Mouse (Mus musculus): ENCODE results near the gene Metap2. TPM values are rescaled to one million over a fixed set of nuclear protein-coding genes. Genes with fewer than 3 reads are reported as not detected.

Metap2 gene
- polyA plus RNA-seq, 1 experiment from 2014 or later = 183 TPM

- peak overlapping the region; percentile 93 for H3K4me2 ChIP-seq
- H3K4me3 ChIP-seq = peak overlapping the region; percentile 69
- ATAC-seq (ENCODE audit: insufficient number of reproducible peaks, low FRiP score, low TSS enrichment, low read depth) = peak; percentile 77; the same call in 1 of the 2 replicates
- H3K9ac ChIP-seq = no peak overlapping the region
- H3K27ac ChIP-seq = no peak overlapping the region
- WGBS = under 1% methylated on average over 73 of the region's 75 CpGs
- no peaks in the 10 kb centered on the region for H3K36me3 ChIP-seq
- no peaks in the 10 kb centered on the region for H3K9me3 ChIP-seq
- peaks cover 62% of the 10 kb centered on the region for H3K27me3 ChIP-seq
- H3K4me1 ChIP-seq = peaks cover 22% of the 10 kb centered on the region
Observed at GRCm38 (mm10) chr10:93833699-93834393, 63.0 kb downstream of the Metap2 start.

GRCm38 (mm10) chr10:93833370-93833698, 63.6 kb downstream of the Metap2 start:
- ATAC-seq (ENCODE audit: insufficient number of reproducible peaks, low FRiP score, low TSS enrichment, low read depth) = no peak

GRCm38 (mm10) chr10:93832811-93833210, 64.1 kb downstream of the Metap2 start:
- no peak for ATAC-seq (ENCODE audit: insufficient number of reproducible peaks, low FRiP score, low TSS enrichment, low read depth)
- Histone ChIP-seq H3K9ac (no peak overlapping the region), H3K36me3 (no peaks in the 10 kb centered on the region), H3K4me2 (no peak overlapping the region), H3K4me3 (no peak overlapping the region), H3K4me1 (peaks cover 22% of the 10 kb centered on the region), H3K9me3 (no peaks in the 10 kb centered on the region), H3K27ac (no peak overlapping the region), H3K27me3 (peaks cover 62% of the 10 kb centered on the region)
- 27% methylated on average over 9 of the region's 9 CpGs for WGBS

More at GRCm38 (mm10) chr10:93833370-93833698, 63.6 kb downstream of the Metap2 start:
- H3K27ac ChIP-seq = no peak overlapping the region
- WGBS = 3% methylated on average over 16 of the region's 16 CpGs
- peak overlapping the region; percentile 93 for H3K4me2 ChIP-seq
- H3K9ac ChIP-seq = no peak overlapping the region
- peaks cover 62% of the 10 kb centered on the region for H3K27me3 ChIP-seq
- no peaks in the 10 kb centered on the region for H3K36me3 ChIP-seq
- H3K9me3 ChIP-seq = no peaks in the 10 kb centered on the region
- peak overlapping the region; percentile 69 for H3K4me3 ChIP-seq
- peaks cover 22% of the 10 kb centered on the region for H3K4me1 ChIP-seq

GRCm38 (mm10) chr10:93831730-93832574, 64.9 kb downstream of the Metap2 start:
- H3K4me3 ChIP-seq = peak overlapping the region; percentile 11; the same call in 1 of the 2 replicates
- H3K4me2 ChIP-seq = peak overlapping the region; percentile 19; the same call in 1 of the 2 replicates
- peaks cover 62% of the 10 kb centered on the region for H3K27me3 ChIP-seq
- peaks cover 22% of the 10 kb centered on the region for H3K4me1 ChIP-seq
- no peak for ATAC-seq (ENCODE audit: insufficient number of reproducible peaks, low FRiP score, low TSS enrichment, low read depth)
- H3K36me3 ChIP-seq = no peaks in the 10 kb centered on the region
- no peak overlapping the region for H3K27ac ChIP-seq
- no peaks in the 10 kb centered on the region for H3K9me3 ChIP-seq
- H3K9ac ChIP-seq = no peak overlapping the region
- WGBS = 9% methylated on average over 18 of the region's 18 CpGs

- peak within 1 kb of the TSS; percentile 11; the same call in 1 of the 2 replicates for H3K4me3 ChIP-seq
- H3K9ac ChIP-seq = no peak within 1 kb of the TSS
- no peaks in the 10 kb centered on the region for H3K9me3 ChIP-seq
- H3K36me3 ChIP-seq = no peaks in the 10 kb centered on the region
- peaks cover 22% of the 10 kb centered on the region for H3K4me1 ChIP-seq
- H3K4me2 ChIP-seq = peak within 1 kb of the TSS; percentile 19; the same call in 1 of the 2 replicates
- peaks cover 54% of the 10 kb centered on the region for H3K27me3 ChIP-seq
- H3K27ac ChIP-seq = no peak within 1 kb of the TSS
- whole genome bisulfite sequencing = 12% methylated on average over 22 of the region's 22 CpGs
- no peak for ATAC-seq (ENCODE audit: insufficient number of reproducible peaks, low FRiP score, low TSS enrichment, low read depth)
Observed at GRCm38 (mm10) chr10:93830931-93831729, 65.8 kb downstream of the Metap2 start, which contains the start of gene Usp44. Gene Usp44, plus strand, starts transcription at chr10:93831555.

GRCm38 (mm10) chr10:93829898-93830831, 66.7 kb downstream of the Metap2 start:
- H3K9ac ChIP-seq = no peak overlapping the region
- peaks cover 22% of the 10 kb centered on the region for H3K4me1 ChIP-seq
- 35% methylated on average over 9 of the region's 9 CpGs for WGBS
- no peak for ATAC-seq (ENCODE audit: insufficient number of reproducible peaks, low FRiP score, low TSS enrichment, low read depth)
- peaks cover 48% of the 10 kb centered on the region for H3K27me3 ChIP-seq
- H3K36me3 ChIP-seq = no peaks in the 10 kb centered on the region
- H3K4me2 ChIP-seq = no peak overlapping the region
- H3K9me3 ChIP-seq = no peaks in the 10 kb centered on the region
- no peak overlapping the region for H3K27ac ChIP-seq
- H3K4me3 ChIP-seq = no peak overlapping the region

GRCm38 (mm10) chr10:93818661-93819060, 78.2 kb downstream of the Metap2 start:
- no peaks in the 10 kb centered on the region for H3K9me3 ChIP-seq
- ATAC-seq (ENCODE audit: insufficient number of reproducible peaks, low FRiP score, low TSS enrichment, low read depth) = no peak
- WGBS = 28% methylated on average over 7 of the region's 7 CpGs
- peaks cover 21% of the 10 kb centered on the region; the same call in 1 of the 2 replicates for H3K27me3 ChIP-seq
- H3K36me3 ChIP-seq = no peaks in the 10 kb centered on the region
- no peak overlapping the region for H3K4me2 ChIP-seq
- H3K27ac ChIP-seq = no peak overlapping the region
- H3K4me1 ChIP-seq = peaks cover 2% of the 10 kb centered on the region; the same call in 1 of the 2 replicates
- no peak overlapping the region for H3K4me3 ChIP-seq
- no peak overlapping the region for H3K9ac ChIP-seq

GRCm38 (mm10) chr10:93813755-93814154, 83.1 kb downstream of the Metap2 start:
- 50% methylated on average over 10 of the region's 10 CpGs for WGBS
- ATAC-seq (ENCODE audit: insufficient number of reproducible peaks, low FRiP score, low TSS enrichment, low read depth) = no peak
- Histone ChIP-seq H3K27me3 (peaks cover 10% of the 10 kb centered on the region; the same call in 1 of the 2 replicates), H3K4me1 (peaks cover 2% of the 10 kb centered on the region; the same call in 1 of the 2 replicates), H3K4me3 (no peak overlapping the region), H3K9ac (no peak overlapping the region), H3K36me3 (no peaks in the 10 kb centered on the region), H3K27ac (no peak overlapping the region), H3K9me3 (no peaks in the 10 kb centered on the region), H3K4me2 (no peak overlapping the region)

- Histone ChIP-seq H3K27ac (peak overlapping the region; percentile 18; the same call in 1 of the 2 replicates), H3K4me2 (no peak overlapping the region), H3K4me1 (no peaks in the 10 kb centered on the region), H3K4me3 (no peak overlapping the region), H3K9me3 (no peaks in the 10 kb centered on the region), H3K9ac (no peak overlapping the region), H3K27me3 (peaks cover 10% of the 10 kb centered on the region; the same call in 1 of the 2 replicates), H3K36me3 (no peaks in the 10 kb centered on the region)
- no peak for ATAC-seq (ENCODE audit: insufficient number of reproducible peaks, low FRiP score, low TSS enrichment, low read depth)
- 14% methylated on average over 10 of the region's 10 CpGs for WGBS
Observed at GRCm38 (mm10) chr10:93812774-93813415, 84.0 kb downstream of the Metap2 start.

GRCm38 (mm10) chr10:93812098-93812497, 84.8 kb downstream of the Metap2 start:
- Histone ChIP-seq H3K36me3 (no peaks in the 10 kb centered on the region), H3K4me3 (no peak overlapping the region), H3K27me3 (peaks cover 10% of the 10 kb centered on the region; the same call in 1 of the 2 replicates), H3K4me1 (no peaks in the 10 kb centered on the region), H3K9ac (no peak overlapping the region), H3K4me2 (no peak overlapping the region), H3K9me3 (no peaks in the 10 kb centered on the region), H3K27ac (no peak overlapping the region)
- WGBS = 82% methylated on average over 7 of the region's 7 CpGs
- ATAC-seq (ENCODE audit: insufficient number of reproducible peaks, low FRiP score, low TSS enrichment, low read depth) = no peak
